Mouse (Mus musculus): Measurements from ENCODE around the gene Zcchc12.

DNA sequence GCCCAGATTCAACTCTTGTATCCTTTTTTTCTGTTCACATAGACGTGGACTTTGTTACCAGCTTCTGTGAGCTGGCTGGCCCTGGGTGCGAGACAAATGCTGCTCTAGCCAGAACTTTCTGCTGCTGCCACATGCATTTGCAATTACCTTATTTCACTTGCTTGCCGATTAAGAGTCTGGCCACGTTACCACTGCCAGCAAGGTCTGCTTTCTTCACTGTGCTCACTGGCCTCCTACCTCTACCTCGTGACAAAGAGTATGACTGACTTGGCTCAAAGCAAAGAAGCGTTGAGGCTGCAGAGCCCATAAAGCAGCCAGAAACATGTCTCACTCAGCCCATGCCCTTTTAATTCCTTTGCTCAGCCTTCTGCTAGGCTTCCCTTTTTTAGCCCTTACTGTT, 39.9 kb downstream of the Zcchc12 start:
- TF ChIP-seq CTCF (IDR thresholded peaks at IDR 0.05; ENCODE audit: control insufficient read depth, insufficient read depth, insufficient read length) (no peak), MYOD1 (IDR thresholded peaks at IDR 0.05; ENCODE audit: control insufficient read depth, insufficient read length, low read depth) (no peak), MAX (IDR thresholded peaks at IDR 0.05) (no peak), CEBPB (IDR thresholded peaks at IDR 0.05; ENCODE audit: low read depth) (no peak), USF1 (IDR thresholded peaks at IDR 0.05; ENCODE audit: low read depth) (no peak), MYOG (IDR thresholded peaks at IDR 0.05; ENCODE audit: control insufficient read depth, extremely low read depth, insufficient read length) (no peak)

All from C2C12 (cell line).